Mouse (Mus musculus) embryonic fibroblast, embryonic 13.5 days (primary cell): ENCODE data around the gene Cnnm4.

Source experiments
- CTCF ChIP-seq: IDR thresholded peaks from 2 replicates; pipeline ENCODE4 v1.5.1; 2011; ENCODE audit warnings: mild to moderate bottlenecking, control low read depth, low read length, moderate library complexity, borderline replicate concordance; ENCODE audit not compliant: insufficient read depth
- POLR2A ChIP-seq: IDR thresholded peaks from 2 replicates; pipeline ENCODE4 v1.6.1; 2011; ENCODE audit warnings: low read depth, mild to moderate bottlenecking, control low read depth, low read length, moderate library complexity

DNA sequence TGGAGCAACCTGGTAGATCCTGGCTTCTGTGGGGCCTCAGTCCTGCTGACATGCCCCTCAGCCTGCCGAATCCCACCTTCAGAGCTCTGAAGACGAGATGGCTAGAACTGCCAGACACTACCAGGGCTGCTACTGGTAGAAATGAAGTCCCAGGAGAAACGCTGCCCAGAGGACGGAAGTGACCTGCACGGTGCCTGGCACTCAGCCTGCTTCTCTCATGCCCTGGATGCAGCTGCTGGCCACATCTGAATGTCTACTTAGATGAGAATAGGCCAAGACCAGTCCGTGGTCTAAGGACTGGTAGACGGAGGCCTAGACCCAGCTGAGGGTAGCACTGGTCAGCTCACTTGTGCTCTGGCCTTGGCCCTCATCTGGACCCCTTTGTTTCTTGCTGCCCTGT lies 59.5 kb downstream of the Cnnm4 start:
- TF ChIP-seq POLR2A: no peak
- TF ChIP-seq CTCF: no peak
